Mouse (Mus musculus) cerebellum, adult 11 months (tissue): ENCODE measurements around the gene Vmn1r205.
"Not testable (repeated sequence)": the region's sequence is repeated elsewhere in the genome, so short reads cannot be mapped to it uniquely, and the experiment has no call there.

Experiments used
- DNase-seq: peaks from one replicate; pipeline ENCODE4 v3.0.0; 2022

Gene Vmn1r205

GRCm38 (mm10) chr13:22592900-22593299, at the start of gene Vmn1r205:
TSS of gene Vmn1r205 (minus strand) at chr13:22593000.
- no peak for DNase-seq

- not testable (repeated sequence) for DNase-seq
Observed at GRCm38 (mm10) chr13:22624151-22624550, 31.4 kb upstream of the Vmn1r205 start, which contains the start of gene Vmn1r206. TSS of gene Vmn1r206 (minus strand) at chr13:22624251.

GRCm38 (mm10) chr13:22583336-22583735, 9.5 kb downstream of the Vmn1r205 start:
- not testable (repeated sequence) for DNase-seq

GRCm38 (mm10) chr13:22574911-22575310, 17.9 kb downstream of the Vmn1r205 start:
- not testable (repeated sequence) for DNase-seq

GRCm38 (mm10) chr13:22552898-22553297, 39.9 kb downstream of the Vmn1r205 start, which contains the start of gene Vmn1r204:
TSS of gene Vmn1r204 (plus strand) at chr13:22553198.
- DNase-seq = not testable (repeated sequence)
